Mouse (Mus musculus) forebrain, embryonic 12.5 days (tissue): ENCODE results near the gene Ankrd39. TPM values are rescaled to one million over a fixed set of nuclear protein-coding genes. Genes with fewer than 3 reads are reported as not detected.

ENCODE experiments used
- microRNA-seq: library from miRNA; unstranded; fragments of <30 nt; microRNA quantifications from one replicate; pipeline ENCODE4, GENCODE M21; 2017
- polyA plus RNA-seq: library from polyadenylated mRNA; unstranded; fragments of >200 nt; fragmentation: Nextera tagmentation; extraction: Ambion mirVana; gene quantifications from 2 replicates; pipeline ENCODE4 v1.2.1, GENCODE M21; 2016

The Ankrd39 gene
- polyA plus RNA-seq, 1 experiment from 2014 or later = 16.7 TPM

Small RNAs within 50 kb of the gene (microRNA-seq; reads per million reads assigned to microRNA genes)
- gene Gm47280 = not detected

Other genes with a start within 250 kb of the Ankrd39 start
- gene Arid5a, start 239.7 kb downstream of the Ankrd39 start, polyA plus RNA-seq = 2.0 and 2.1 TPM in 2 replicates
- gene Kansl3, start 178.3 kb downstream of the Ankrd39 start, polyA plus RNA-seq = 47.2 and 48.0 TPM in 2 replicates
- 2.0 and 2.5 TPM in 2 replicates for gene Fer1l5, start 175.2 kb downstream of the Ankrd39 start, polyA plus RNA-seq
- 67.1 and 71.4 TPM in 2 replicates for gene Lman2l, start 102.2 kb downstream of the Ankrd39 start, polyA plus RNA-seq
- 9.9 and 11.3 TPM in 2 replicates for gene Cnnm4, start 75.8 kb downstream of the Ankrd39 start, polyA plus RNA-seq
- gene Cnnm3, start 35.6 kb downstream of the Ankrd39 start, polyA plus RNA-seq = 3.4 and 4.5 TPM in 2 replicates
- 14.8 and 15.0 TPM in 2 replicates for gene Ankrd23, start 10.6 kb downstream of the Ankrd39 start, polyA plus RNA-seq
- gene Gm42417, start 8.0 kb downstream of the Ankrd39 start, polyA plus RNA-seq = 0.50 TPM in 1 of 2 replicates, not detected in the other
- 29.8 and 31.7 TPM in 2 replicates for gene Sema4c, start 10.9 kb upstream of the Ankrd39 start, polyA plus RNA-seq
- 0.18 TPM in 1 of 2 replicates, not detected in the other for gene Fam178b, start 135.7 kb upstream of the Ankrd39 start, polyA plus RNA-seq
- 447 and 453 TPM in 2 replicates for gene Cox5b, start 144.0 kb upstream of the Ankrd39 start, polyA plus RNA-seq
- gene 4933424G06Rik, start 162.7 kb upstream of the Ankrd39 start, polyA plus RNA-seq = 0.41 TPM in 1 of 2 replicates, not detected in the other
- gene Actr1b, start 167.0 kb upstream of the Ankrd39 start, polyA plus RNA-seq = 102 and 105 TPM in 2 replicates
- 0.41 and 0.55 TPM in 2 replicates for gene Zap70, start 214.4 kb upstream of the Ankrd39 start, polyA plus RNA-seq